Mouse (Mus musculus) layer of hippocampus, adult 9-10 months (tissue): ENCODE measurements around the gene Foxl2.

Experiments
- DNase-seq: peaks from one replicate; pipeline ENCODE4 v3.0.0; 2022; ENCODE audit warnings: low spot score

The Foxl2 gene

DNA sequence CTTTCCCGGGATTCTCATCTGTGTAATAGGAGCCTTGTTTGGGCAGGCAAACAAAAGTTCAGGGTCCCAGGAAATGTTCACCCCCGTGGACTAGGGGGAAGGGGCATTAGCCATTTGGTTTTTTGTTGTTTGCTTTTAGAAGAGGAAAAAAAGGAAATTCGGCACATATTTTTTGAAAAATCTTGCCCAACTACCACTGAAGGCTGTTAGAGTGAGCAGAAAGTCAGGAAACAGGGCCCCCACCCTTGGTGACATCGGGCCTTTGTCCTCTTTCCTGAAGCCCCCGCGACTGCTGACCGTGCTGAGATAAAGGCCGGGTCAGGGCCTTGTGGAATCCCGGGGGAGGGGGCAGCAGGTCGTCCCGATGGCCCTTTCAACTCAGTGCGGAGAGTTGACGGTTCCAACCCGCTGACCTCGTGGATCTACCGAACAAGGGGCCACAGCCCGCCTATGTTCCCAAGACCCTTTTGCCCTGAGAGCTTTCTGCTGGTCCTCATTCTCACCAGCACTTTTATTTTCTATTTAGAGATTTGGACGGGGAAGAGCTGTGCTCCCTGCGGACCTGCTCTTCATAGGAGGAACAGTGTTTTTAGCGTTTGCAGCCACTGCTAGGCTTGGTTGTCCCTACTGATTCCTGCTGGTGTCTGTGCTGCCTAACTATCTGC, 7.5 kb downstream of the Foxl2 start:
- DNase-seq: no peak

DNA sequence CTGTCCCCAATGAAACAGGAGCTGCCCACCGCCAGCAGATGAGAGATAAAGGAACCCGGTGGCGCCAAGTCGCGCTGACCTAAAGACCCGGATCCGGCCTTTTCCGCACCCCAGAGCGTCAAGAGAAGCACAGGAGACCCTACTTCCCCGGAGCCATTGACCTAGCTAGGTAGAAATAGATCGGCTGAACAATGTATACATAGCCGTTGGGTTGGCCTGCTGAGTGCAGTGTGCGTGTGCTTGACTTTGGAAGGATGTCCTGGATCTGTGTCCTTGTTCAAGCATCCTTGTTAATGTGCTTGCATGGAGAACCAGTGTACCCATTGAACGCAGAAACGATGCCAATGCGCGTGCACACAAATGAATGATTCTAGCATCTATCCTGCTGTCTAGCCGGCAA, 8.6 kb downstream of the Foxl2 start:
- no peak for DNase-seq

GRCm38 (mm10) chr9:98965084-98965483, 10.0 kb downstream of the Foxl2 start:
- no peak for DNase-seq

DNA sequence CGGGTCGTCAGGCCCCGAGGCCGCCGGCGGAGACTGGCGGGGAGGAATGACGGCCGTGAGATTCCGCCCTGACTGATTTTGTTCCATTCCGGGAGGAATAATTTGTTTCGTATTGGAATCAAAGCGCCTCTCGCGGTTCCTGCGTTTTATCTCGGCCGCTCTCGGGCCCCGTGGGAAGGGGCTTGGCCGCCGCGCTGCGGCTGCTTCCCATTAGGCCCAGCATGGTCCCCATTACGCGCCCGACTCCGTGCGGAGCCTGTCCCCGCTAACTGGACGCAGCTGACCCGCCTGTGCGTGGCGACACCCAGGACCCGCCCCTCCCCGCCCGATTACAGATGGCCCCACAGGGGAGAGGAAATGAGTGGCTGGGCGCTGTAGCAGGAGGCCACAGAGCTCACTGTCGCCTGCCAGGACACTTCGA, 18.0 kb downstream of the Foxl2 start:
- DNase-seq: no peak

DNA sequence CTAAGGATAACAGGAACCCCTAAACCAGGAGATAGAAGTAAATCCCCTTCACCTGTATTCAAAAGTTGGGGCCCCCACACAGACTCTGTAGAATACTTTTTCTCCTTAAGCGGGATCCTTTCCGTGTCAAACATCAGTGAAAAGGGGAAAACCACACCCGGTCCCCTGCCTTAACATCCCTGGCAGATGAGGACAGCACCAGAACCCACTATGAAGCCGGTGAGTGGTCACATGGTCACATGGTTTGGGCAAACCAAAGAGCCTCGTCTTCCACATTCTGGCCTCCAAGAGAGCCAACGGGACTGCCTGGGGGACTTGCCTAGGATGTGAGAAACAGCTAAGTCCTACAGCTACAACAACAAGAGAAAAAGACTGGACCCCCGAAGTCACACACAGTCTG, 18.5 kb downstream of the Foxl2 start:
- no peak for DNase-seq

DNA sequence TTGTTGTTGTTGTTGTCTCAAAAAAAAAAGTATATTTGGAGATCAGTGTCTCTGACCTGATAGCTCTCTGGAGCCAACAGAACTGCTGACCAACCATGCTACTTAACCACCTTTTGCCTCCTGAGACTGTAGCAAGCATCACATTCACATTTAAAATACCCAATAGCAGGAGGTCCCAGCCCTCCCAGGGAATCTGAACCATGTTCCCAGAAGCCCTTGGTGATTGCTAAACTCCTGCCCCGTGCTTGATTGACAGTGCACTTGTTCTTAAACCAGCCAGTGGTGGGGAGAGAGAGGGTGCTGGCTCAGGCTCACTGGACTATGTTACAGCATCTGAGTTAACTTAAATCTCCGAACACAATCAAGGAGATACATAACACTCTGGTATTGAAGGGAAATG, 19.8 kb downstream of the Foxl2 start:
- DNase-seq: no peak

DNA sequence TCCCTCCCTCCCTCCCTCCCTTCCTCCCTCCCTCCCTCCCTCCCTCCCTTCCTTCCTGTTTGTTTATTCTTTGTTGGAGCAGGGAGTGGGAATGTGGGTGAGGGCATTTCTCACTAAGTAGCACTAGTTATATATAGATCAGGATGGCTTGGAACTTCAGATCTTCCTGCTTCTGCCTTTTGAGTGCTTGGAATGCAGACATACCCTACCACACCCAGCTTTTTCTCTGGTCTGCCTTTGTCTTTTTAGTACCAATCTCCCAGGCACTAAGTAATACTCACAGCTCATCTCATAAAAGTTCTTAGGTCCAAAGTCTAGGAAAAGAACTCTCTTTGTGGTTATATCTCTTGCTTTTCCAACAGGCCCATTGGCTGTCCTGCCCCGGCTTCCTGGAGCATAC, 21.0 kb downstream of the Foxl2 start:
- no peak for DNase-seq

- DNase-seq: no peak
Measured at GRCm38 (mm10) chr9:98976520-98976919, 21.4 kb downstream of the Foxl2 start.

DNA sequence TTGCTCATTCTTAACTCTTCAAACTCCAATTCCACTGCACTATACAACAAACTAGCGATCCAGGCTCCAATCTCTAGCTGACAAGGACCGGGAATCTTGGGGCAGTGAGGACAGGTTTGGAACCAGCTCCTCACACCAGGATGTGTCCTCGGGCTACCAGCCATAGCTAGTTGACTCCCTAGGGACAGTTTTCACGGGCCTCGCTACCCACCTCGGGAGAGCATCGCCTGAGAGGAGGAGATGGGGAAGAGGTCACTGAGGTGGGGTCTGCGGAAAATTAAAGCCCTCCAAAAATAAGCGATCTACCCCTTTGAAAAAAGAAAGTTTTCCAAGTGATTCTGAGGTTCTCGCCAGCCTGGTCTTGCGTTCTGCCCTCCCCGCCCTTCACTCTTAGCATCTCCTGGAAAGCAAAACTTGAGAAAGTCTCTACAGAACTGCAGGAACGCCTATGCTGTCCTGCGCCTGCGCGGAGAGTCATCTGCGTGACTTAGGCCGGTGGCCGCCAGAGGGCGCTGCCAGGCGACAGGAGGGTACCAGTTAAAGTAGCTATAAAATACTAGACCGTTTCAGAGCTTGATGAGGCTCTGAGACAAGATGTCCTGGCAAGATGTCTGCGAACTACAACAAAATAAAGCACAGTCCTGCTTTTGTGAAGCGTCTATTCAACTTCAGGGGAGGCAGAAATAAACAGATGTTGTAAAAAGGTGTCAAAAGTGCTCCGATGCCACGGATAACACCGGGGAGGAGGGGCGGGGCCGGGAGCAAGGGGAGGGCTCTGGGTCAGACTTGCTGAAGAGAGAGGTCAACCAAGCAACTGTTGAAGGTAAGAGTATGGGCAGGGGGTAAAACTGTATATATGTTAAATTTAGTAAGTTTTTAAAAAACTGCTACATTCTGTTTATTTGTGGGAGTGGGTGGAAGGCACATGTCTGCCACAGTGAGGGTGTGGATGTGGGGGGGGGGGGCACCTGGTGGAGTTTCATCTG, 24.6 kb downstream of the Foxl2 start:
- peak; percentile 78 for DNase-seq

- peak; percentile 98 for DNase-seq
Measured at GRCm38 (mm10) chr9:98985800-98986475, 30.9 kb downstream of the Foxl2 start, which contains the start of gene Faim. Gene Faim (plus strand): TSS chr9:98986373.

DNA sequence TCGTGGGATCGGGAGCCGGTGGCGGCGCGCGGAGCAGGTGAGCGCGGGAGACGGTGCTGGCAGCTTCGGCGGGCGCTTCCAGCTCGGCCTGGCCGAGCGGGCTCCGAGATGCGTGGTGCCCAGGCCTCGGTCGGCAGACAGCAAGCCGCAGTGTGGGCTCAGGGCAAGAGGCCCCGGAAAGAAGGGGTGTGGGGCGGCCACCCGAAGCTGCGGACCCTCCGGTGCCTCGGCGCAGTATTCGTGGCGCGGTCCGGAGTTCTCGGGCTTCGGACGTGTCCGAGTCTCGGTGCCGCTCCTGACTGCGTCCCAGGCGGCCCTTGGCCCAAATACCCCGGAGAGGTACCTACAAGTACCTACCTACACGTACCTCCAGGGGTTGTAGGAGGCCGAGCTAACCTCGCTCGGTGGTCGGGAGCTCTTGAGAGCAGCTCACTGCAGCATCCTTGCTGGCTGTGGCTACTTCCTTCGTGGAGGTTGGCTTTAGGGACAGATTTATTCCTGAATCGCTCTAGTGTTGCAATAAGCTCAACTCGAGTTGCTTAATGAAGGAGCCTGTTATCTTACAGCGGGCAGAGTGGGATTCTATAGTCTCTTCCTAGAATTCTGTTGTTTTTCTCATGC, 31.5 kb downstream of the Foxl2 start:
- no peak for DNase-seq

DNA sequence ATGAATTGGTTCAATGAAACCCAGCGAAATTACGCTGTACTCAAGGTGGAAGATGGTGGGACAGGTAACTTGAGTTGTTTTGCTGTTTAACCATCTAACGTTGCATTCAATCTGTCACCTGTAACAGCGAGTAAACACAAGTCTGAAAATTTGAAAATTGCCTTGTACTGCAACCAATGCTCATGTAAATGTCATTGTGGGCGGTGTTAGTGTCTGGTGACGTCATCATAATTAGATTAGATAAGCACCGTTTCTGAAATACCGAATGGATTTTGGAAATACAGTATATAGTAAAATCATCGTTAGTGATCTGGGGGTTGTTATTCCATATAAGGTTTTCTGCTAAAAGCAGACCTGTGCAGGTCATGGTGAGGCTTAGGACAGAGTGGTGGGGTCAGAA, 32.0 kb downstream of the Foxl2 start:
- no peak for DNase-seq

- DNase-seq: no peak
Measured at GRCm38 (mm10) chr9:98994103-98994502, 39.0 kb downstream of the Foxl2 start.

DNA sequence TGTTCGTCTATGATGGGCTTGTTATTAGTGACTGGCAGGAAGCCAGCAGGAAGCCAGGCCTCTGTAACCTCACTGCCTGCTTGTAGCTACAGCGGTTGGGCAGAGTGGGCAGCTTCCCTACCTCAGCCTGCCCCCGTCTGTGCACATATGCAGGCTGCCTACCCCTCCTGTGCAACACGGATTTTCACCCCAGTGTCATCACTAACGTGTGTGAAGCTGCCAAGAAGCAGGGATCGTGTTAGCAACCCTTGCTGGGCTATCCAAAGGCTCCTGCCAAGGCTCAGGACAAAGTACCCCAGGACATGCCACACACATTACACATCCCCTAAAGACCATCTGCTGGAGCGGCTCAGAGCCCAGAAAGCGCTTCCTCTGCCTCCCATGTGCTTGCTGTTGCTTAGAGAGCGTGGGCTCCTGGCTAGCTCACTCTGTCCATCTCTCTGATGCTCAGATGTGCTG, 44.8 kb downstream of the Foxl2 start:
- DNase-seq: no peak

DNA sequence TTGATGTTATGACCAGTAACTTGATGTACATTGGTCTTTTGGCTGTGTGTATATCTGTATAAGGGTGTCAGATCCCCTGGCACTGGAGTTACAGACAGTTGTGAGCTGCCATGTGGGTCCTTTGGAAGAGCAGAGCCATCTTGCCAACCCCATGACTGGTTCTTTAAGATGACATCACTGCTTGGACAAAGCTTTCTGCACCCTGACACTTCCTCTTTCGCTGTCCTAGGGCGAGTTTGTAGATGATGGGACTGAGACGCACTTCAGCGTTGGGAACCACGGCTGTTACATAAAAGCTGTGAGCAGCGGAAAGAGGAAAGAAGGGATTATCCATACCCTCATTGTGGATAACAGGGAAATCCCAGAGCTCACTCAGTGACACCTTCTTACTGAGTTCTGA, 46.2 kb downstream of the Foxl2 start:
- no peak for DNase-seq
